Mouse (Mus musculus) MEL (cell line): ENCODE measurements around the gene Sh3pxd2b. TPM values are rescaled to one million over a fixed set of nuclear protein-coding genes. Genes with fewer than 3 reads are reported as not detected.

Source experiments
- DNase-seq: peaks from one replicate; pipeline ENCODE4 v3.0.0; 2011; ENCODE audit warnings: low read depth, low spot score
- H3K27ac ChIP-seq: 2 replicates; pipeline ENCODE4 v1.5.1; 2012; ENCODE audit warnings: low read depth, mild to moderate bottlenecking, control low read depth, low read length, moderate library complexity; ENCODE audit not compliant: control insufficient read depth
- H3K27me3 ChIP-seq, 2 experiments: fragments of 150-350 bp in 1 of 2; sonication (generic) in 1 of 2; 2 replicates each; pipeline ENCODE4 v1.6.1; 2012; ENCODE audit warnings: low read length in 2 of 2, mild to moderate bottlenecking in 2 of 2, improper control_type of control experiment in 1 of 2, moderate library complexity in 1 of 2; ENCODE audit not compliant: insufficient read depth in 2 of 2, control insufficient read depth in 1 of 2
- H3K36me3 ChIP-seq, 2 experiments: 2 replicates each; pipeline ENCODE4 v1.6.1; 2012 to 2014; ENCODE audit warnings: low read length in 2 of 2, improper control_type of control experiment in 1 of 2, inconsistent platforms in 1 of 2, mild to moderate bottlenecking in 1 of 2; ENCODE audit not compliant: insufficient read depth in 2 of 2, control insufficient read depth in 1 of 2
- H3K4me1 ChIP-seq, 2 experiments: fragments of 150-350 bp in 1 of 2; sonication (generic) in 1 of 2; 2 replicates each; pipeline ENCODE4 v1.6.1; 2012; ENCODE audit warnings: low read length in 2 of 2, improper control_type of control experiment in 1 of 2, mild to moderate bottlenecking in 1 of 2; ENCODE audit not compliant: insufficient read depth in 2 of 2, control insufficient read depth in 1 of 2
- H3K4me3 ChIP-seq, 2 experiments: fragments of 150-350 bp in 1 of 2; sonication (generic) in 1 of 2; 2 replicates each; pipeline ENCODE4 v1.5.1; 2012; ENCODE audit warnings: low read depth in 2 of 2, low read length in 2 of 2, mild to moderate bottlenecking in 2 of 2, moderate library complexity in 2 of 2, control low read depth in 1 of 2, improper control_type of control experiment in 1 of 2; ENCODE audit not compliant: control insufficient read depth in 1 of 2, insufficient read depth in 1 of 2
- H3K79me2 ChIP-seq: 2 replicates; pipeline ENCODE4 v1.6.1; 2012; ENCODE audit warnings: mild to moderate bottlenecking, low read length, moderate library complexity; ENCODE audit not compliant: control insufficient read depth, poor library complexity, insufficient read depth
- H3K9ac ChIP-seq: 2 replicates; pipeline ENCODE4 v1.6.1; 2012; ENCODE audit warnings: low read depth, mild to moderate bottlenecking, control low read depth, low read length, moderate library complexity; ENCODE audit not compliant: control insufficient read depth, poor library complexity, severe bottlenecking
- H3K9me3 ChIP-seq: fragments of 150-350 bp; sonication (generic); replicated peaks from 2 replicates; pipeline ENCODE4 v1.6.1; 2012; ENCODE audit warnings: mild to moderate bottlenecking, low read length, improper control_type of control experiment, moderate library complexity; ENCODE audit not compliant: insufficient read depth
- CHD1 ChIP-seq: IDR thresholded peaks from 2 replicates; pipeline ENCODE4 v1.6.1; 2012; ENCODE audit warnings: low read depth, mild to moderate bottlenecking, inconsistent platforms, low read length, improper control_type of control experiment
- CTCF ChIP-seq, 3 experiments: IDR thresholded peaks in 2 of 3; conservative IDR thresholded peaks in 1 of 3; 2 replicates each; pipeline ENCODE4 v1.5.1; 2011 to 2012; ENCODE audit warnings: low read length in 3 of 3, low read depth in 2 of 3, mild to moderate bottlenecking in 2 of 3, improper control_type of control experiment in 1 of 3, inconsistent platforms in 1 of 3, mixed read lengths in 1 of 3, moderate library complexity in 1 of 3; ENCODE audit not compliant: control insufficient read depth in 1 of 3, insufficient read depth in 1 of 3, poor library complexity in 1 of 3, severe bottlenecking in 1 of 3
- E2F4 ChIP-seq: IDR thresholded peaks from 2 replicates; pipeline ENCODE4 v1.6.1; 2011; ENCODE audit warnings: low read depth, low read length, improper control_type of control experiment, borderline replicate concordance
- HCFC1 ChIP-seq: IDR thresholded peaks from 2 replicates; pipeline ENCODE4 v1.6.1; 2012; ENCODE audit warnings: low read depth, mild to moderate bottlenecking, inconsistent platforms, low read length, improper control_type of control experiment, moderate library complexity
- JUND ChIP-seq: IDR thresholded peaks from 2 replicates; pipeline ENCODE4 v1.6.1; 2011; ENCODE audit warnings: low read depth, mild to moderate bottlenecking, improper control_type of control experiment, low read length
- KAT2A ChIP-seq: conservative IDR thresholded peaks from 2 replicates; pipeline ENCODE4 v1.6.1; 2012; ENCODE audit warnings: low read depth, low read length, improper control_type of control experiment, inconsistent platforms
- MAZ ChIP-seq: IDR thresholded peaks from 2 replicates; pipeline ENCODE4 v1.6.1; 2012; ENCODE audit warnings: low read depth, mild to moderate bottlenecking, inconsistent platforms, low read length, improper control_type of control experiment
- MYB ChIP-seq: IDR thresholded peaks from 2 replicates; pipeline ENCODE4 v1.6.1; 2011; ENCODE audit warnings: mild to moderate bottlenecking, low read depth, low read length, improper control_type of control experiment
- MYC ChIP-seq: IDR thresholded peaks from 2 replicates; pipeline ENCODE4 v1.6.1; 2011; ENCODE audit warnings: low read depth, mild to moderate bottlenecking, low read length, improper control_type of control experiment, moderate library complexity
- POLR2AphosphoS2 ChIP-seq: IDR thresholded peaks from 2 replicates; pipeline ENCODE4 v1.6.1; 2011; ENCODE audit warnings: low read length, improper control_type of control experiment
- POLR2AphosphoS5 ChIP-seq: IDR thresholded peaks from 2 replicates; pipeline ENCODE4 v1.6.1; 2012; ENCODE audit warnings: low read depth, borderline replicate concordance, mild to moderate bottlenecking, inconsistent platforms, low read length, moderate library complexity, mixed read lengths
- RAD21 ChIP-seq: IDR thresholded peaks from 2 replicates; pipeline ENCODE4 v1.6.1; 2011; ENCODE audit warnings: mild to moderate bottlenecking, low read depth, low read length, improper control_type of control experiment
- SMC3 ChIP-seq: IDR thresholded peaks from 2 replicates; pipeline ENCODE4 v1.6.1; 2011; ENCODE audit warnings: low read depth, low read length, improper control_type of control experiment
- TAL1 ChIP-seq: IDR thresholded peaks from 2 replicates; pipeline ENCODE4 v1.6.1; 2012; ENCODE audit warnings: mild to moderate bottlenecking, inconsistent platforms, low read length, moderate library complexity, mixed read lengths
- UBTF ChIP-seq: IDR thresholded peaks from 2 replicates; pipeline ENCODE4 v1.6.1; 2012; ENCODE audit warnings: low read depth, mild to moderate bottlenecking, inconsistent platforms, low read length, improper control_type of control experiment, moderate library complexity, borderline replicate concordance; ENCODE audit not compliant: insufficient read depth
- ZC3H11A ChIP-seq: IDR thresholded peaks from 2 replicates; pipeline ENCODE4 v1.6.1; 2012; ENCODE audit warnings: low read depth, mild to moderate bottlenecking, inconsistent platforms, low read length, improper control_type of control experiment
- polyA plus RNA-seq, 2 experiments: library from polyadenylated mRNA; stranded (reverse) in 1 of 2; unstranded in 1 of 2; fragments of >175 nt in 1 of 2; fragments of >200 nt in 1 of 2; gene quantifications; 2 replicates each; pipeline versions ENCODE4 v1.2.1 to v1.2.4; 2012; ENCODE audit warnings: low replicate concordance in 2 of 2, low read depth in 1 of 2; ENCODE audit not compliant: insufficient read length in 2 of 2, insufficient read depth in 1 of 2, missing spikeins in 1 of 2
- total RNA-seq: library from RNA; depleted of rRNA; stranded (reverse); fragments of 300-350 nt; gene quantifications from 2 replicates; pipeline ENCODE4 v1.2.3, GENCODE M21; 2012

The Sh3pxd2b gene
- total and polyA plus RNA-seq, 3 experiments, result 9.6 to 17.0 TPM; not detected in 1

DNA sequence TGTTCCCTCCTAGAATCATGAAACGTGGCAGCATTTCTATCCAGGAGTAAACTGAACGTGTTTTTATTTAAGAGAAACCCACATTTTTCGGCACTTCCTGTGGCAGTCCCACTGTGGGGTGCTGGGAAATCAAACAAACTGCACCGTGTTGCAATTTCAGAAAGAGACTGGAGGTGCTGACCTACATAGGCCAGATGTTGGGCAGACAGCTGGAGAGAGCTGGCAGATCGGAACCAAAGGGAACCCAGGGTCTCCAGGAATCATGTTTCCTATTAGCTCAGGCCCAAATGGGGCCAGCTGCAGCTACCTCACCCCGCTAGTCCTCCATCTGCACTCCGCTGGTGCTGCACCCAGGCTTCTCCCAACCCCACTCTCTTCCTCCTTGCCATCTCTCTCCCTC lies 16.8 kb downstream of the Sh3pxd2b start:
- no peak for TF ChIP-seq POLR2AphosphoS5
- TF ChIP-seq KAT2A, result no peak
- TF ChIP-seq TAL1, result no peak
- TF ChIP-seq JUND, result no peak
- TF ChIP-seq MYC, result no peak
- no peak for TF ChIP-seq HCFC1
- no peak for TF ChIP-seq MYB
- TF ChIP-seq POLR2AphosphoS2, result no peak
- TF ChIP-seq MAZ, result no peak
- TF ChIP-seq ZC3H11A, result no peak
- TF ChIP-seq UBTF, result no peak
- TF ChIP-seq CHD1, result no peak
- no peaks in the 10 kb centered on the region for H3K9me3 ChIP-seq
- H3K27ac ChIP-seq, result no peak overlapping the region
- no peaks in the 10 kb centered on the region for H3K79me2 ChIP-seq
- H3K4me3 ChIP-seq, result no peak overlapping the region
- no peak overlapping the region for H3K9ac ChIP-seq
- peaks cover 0 to 6% of the 10 kb centered on the region in 2 experiments; a peak in 1 of 4 replicates for H3K4me1 ChIP-seq
- H3K27me3 ChIP-seq, result no peaks in the 10 kb centered on the region
- no peak for DNase-seq
- no peaks in the 10 kb centered on the region for H3K36me3 ChIP-seq

DNA sequence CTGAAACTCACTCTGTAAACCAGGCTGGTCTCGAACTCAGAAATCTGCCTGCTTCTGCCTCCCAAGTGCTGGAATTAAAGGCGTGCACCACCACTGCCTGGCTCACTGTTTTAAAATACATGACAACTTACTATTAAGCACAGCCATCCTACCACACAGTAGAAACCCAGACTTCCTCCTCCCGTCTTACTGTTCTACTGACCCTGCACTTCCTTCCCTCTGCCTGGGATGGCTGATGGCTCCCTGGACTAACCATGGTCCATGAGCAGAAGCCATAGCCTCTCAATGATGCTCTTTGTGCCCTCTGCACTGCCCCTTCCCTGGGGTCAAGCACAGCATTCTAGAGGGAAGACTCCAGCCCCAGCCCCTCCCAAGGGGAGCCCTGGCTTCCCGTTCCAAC lies 17.9 kb downstream of the Sh3pxd2b start:
- Histone ChIP-seq H3K9ac (no peak overlapping the region), H3K27me3 (no peaks in the 10 kb centered on the region), H3K9me3 (no peaks in the 10 kb centered on the region), H3K36me3 (no peaks in the 10 kb centered on the region), H3K4me1 (peaks cover 0 to 6% of the 10 kb centered on the region in 2 experiments; a peak in 1 of 4 replicates), H3K4me3 (no peak overlapping the region), H3K27ac (no peak overlapping the region), H3K79me2 (no peaks in the 10 kb centered on the region)
- no peak for DNase-seq
- TF ChIP-seq POLR2AphosphoS2 (no peak), E2F4 (no peak), RAD21 (no peak), MYC (no peak), CTCF (IDR thresholded peaks at IDR 0.05 in 2 of 3, conservative IDR thresholded peaks at IDR 0.05 in 1 of 3; ENCODE audit: control insufficient read depth in 1 of 3, insufficient read depth in 1 of 3, low read depth in 2 of 3, low read length in 3 of 3, poor library complexity in 1 of 3, severe bottlenecking in 1 of 3) (no peak)

DNA sequence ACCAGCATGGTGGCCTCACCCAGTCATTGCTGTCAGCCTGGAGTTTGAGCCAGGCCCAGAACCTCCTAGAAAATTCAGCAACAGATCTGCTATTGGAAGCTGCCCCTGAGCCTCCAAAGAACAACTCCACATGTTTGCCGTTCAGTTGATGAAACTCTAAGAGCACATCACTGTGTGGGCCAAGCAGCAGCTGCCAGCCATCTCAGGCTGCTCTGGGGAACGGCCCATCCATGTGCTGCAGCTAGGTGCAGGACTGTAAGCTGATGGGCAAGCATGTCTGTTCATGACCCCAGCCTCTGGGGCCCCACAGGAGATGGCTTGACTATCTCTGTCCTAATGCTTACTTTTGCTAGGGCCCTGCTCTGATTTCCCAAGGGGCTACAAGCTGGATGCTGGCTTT lies 19.4 kb downstream of the Sh3pxd2b start:
- H3K9ac ChIP-seq, result no peak overlapping the region
- no peak overlapping the region for H3K27ac ChIP-seq
- TF ChIP-seq TAL1, result no peak
- no peak for TF ChIP-seq SMC3
- H3K79me2 ChIP-seq, result no peaks in the 10 kb centered on the region
- no peak overlapping the region for H3K4me3 ChIP-seq
- no peaks in the 10 kb centered on the region for H3K9me3 ChIP-seq
- peaks cover 0 to 6% of the 10 kb centered on the region in 2 experiments; a peak in 1 of 4 replicates for H3K4me1 ChIP-seq
- H3K27me3 ChIP-seq, result no peaks in the 10 kb centered on the region
- DNase-seq, result no peak
- no peaks in the 10 kb centered on the region for H3K36me3 ChIP-seq
